Mouse (Mus musculus) stomach, embryonic 14.5 days (tissue): Measurements from ENCODE around the gene Cobll1. TPM values are rescaled to one million over a fixed set of nuclear protein-coding genes. Genes with fewer than 3 reads are reported as not detected.
A peak's percentile ranks its signal among the peaks of the same experiment; 100 is the strongest.
"Not testable (repeated sequence)": the region's sequence is repeated elsewhere in the genome, so short reads cannot be mapped to it uniquely, and the experiment has no call there.

Experiments
- ATAC-seq: fragments of 200-750 bp; cut with Nextera tagmentation; 2 replicates; pipeline ENCODE4 v1.8.0; 2017; ENCODE audit warnings: low read depth, moderate TSS enrichment; ENCODE audit not compliant: insufficient number of reproducible peaks, insufficient read depth, low FRiP score
- H3K27ac ChIP-seq: fragments of 300-500 bp; sonication (generic); 2 replicates; pipeline ENCODE4 v1.5.1; 2014; ENCODE audit warnings: mild to moderate bottlenecking, low read length, moderate library complexity, mixed read lengths
- H3K27me3 ChIP-seq: fragments of 300-500 bp; sonication (generic); 2 replicates; pipeline ENCODE4 v1.6.1; 2014; ENCODE audit warnings: low read length, control low read depth, mixed read lengths; ENCODE audit not compliant: control insufficient read depth, insufficient read depth
- H3K36me3 ChIP-seq: fragments of 300-500 bp; sonication (generic); 2 replicates; pipeline ENCODE4 v1.6.1; 2014; ENCODE audit warnings: mild to moderate bottlenecking, control low read depth, low read length, moderate library complexity, mixed read lengths; ENCODE audit not compliant: control insufficient read depth, insufficient read depth
- H3K4me1 ChIP-seq: fragments of 300-500 bp; sonication (generic); 2 replicates; pipeline ENCODE4 v1.6.1; 2014; ENCODE audit warnings: low read length, control low read depth, mixed read lengths; ENCODE audit not compliant: control insufficient read depth, insufficient read depth
- H3K4me2 ChIP-seq: fragments of 300-500 bp; sonication (generic); replicated peaks from 2 replicates; pipeline ENCODE4 v1.6.1; 2014; ENCODE audit warnings: low read depth, low read length, control low read depth
- H3K4me3 ChIP-seq: fragments of 300-500 bp; sonication (generic); 2 replicates; pipeline ENCODE4 v1.5.1; 2014; ENCODE audit warnings: low read depth, low read length, control low read depth
- H3K9ac ChIP-seq: fragments of 300-500 bp; sonication (generic); replicated peaks from 2 replicates; pipeline ENCODE4 v1.6.1; 2014; ENCODE audit warnings: low read depth, mild to moderate bottlenecking, control low read depth, low read length, moderate library complexity, mixed read lengths
- H3K9me3 ChIP-seq: fragments of 300-500 bp; sonication (generic); 2 replicates; pipeline ENCODE4 v1.6.1; 2016; ENCODE audit warnings: low read depth, low read length, control low read depth; ENCODE audit not compliant: control insufficient read depth
- WGBS: fragments of 180-500 bp; shearing (Covaris S2); extraction: QIAGEN DNeasy Blood & Tissue Kit; methylation state at CpG from one replicate; pipeline ENCODE4 v1.1.7; 2014; 5-methylcytosine and 5-hydroxymethylcytosine counted together
- polyA plus RNA-seq: library from polyadenylated mRNA; unstranded; fragments of >200 nt; fragmentation: Nextera tagmentation; extraction: Ambion mirVana; gene quantifications from 2 replicates; pipeline ENCODE4 v1.2.1, GENCODE M21; 2014

Gene Cobll1
- polyA plus RNA-seq, 1 experiment from 2014 or later: 17.2 TPM

- no peak overlapping the region for H3K4me2 ChIP-seq
- H3K4me1 ChIP-seq: no peaks in the 10 kb centered on the region
- no peak overlapping the region for H3K27ac ChIP-seq
- H3K9me3 ChIP-seq: no peaks in the 10 kb centered on the region
- H3K4me3 ChIP-seq: no peak overlapping the region
- no peak for ATAC-seq
- H3K36me3 ChIP-seq: no peaks in the 10 kb centered on the region
- 49% methylated on average over 4 of the region's 4 CpGs for WGBS
- H3K27me3 ChIP-seq: no peaks in the 10 kb centered on the region
- H3K9ac ChIP-seq: no peak overlapping the region
These were observed 28.6 kb upstream of the Cobll1 start for GRCm38 (mm10) chr2:65267834-65268233.

GRCm38 (mm10) chr2:65266576-65267299, 27.5 kb upstream of the Cobll1 start:
- H3K27me3 ChIP-seq: no peaks in the 10 kb centered on the region
- H3K4me3 ChIP-seq: no peak overlapping the region
- H3K4me1 ChIP-seq: no peaks in the 10 kb centered on the region
- WGBS: 72% methylated on average over 5 of the region's 5 CpGs
- H3K9ac ChIP-seq: no peak overlapping the region
- no peak overlapping the region for H3K27ac ChIP-seq
- no peak for ATAC-seq
- H3K36me3 ChIP-seq: no peaks in the 10 kb centered on the region
- no peaks in the 10 kb centered on the region for H3K9me3 ChIP-seq
- H3K4me2 ChIP-seq: no peak overlapping the region

GRCm38 (mm10) chr2:65262251-65262650, 23.0 kb upstream of the Cobll1 start:
- ATAC-seq: no peak
- H3K36me3 ChIP-seq: no peaks in the 10 kb centered on the region
- H3K9me3 ChIP-seq: no peaks in the 10 kb centered on the region
- WGBS: 63% methylated on average over 4 of the region's 4 CpGs
- H3K9ac ChIP-seq: no peak overlapping the region
- H3K4me2 ChIP-seq: no peak overlapping the region
- no peaks in the 10 kb centered on the region for H3K4me1 ChIP-seq
- no peak overlapping the region for H3K27ac ChIP-seq
- no peaks in the 10 kb centered on the region for H3K27me3 ChIP-seq
- H3K4me3 ChIP-seq: no peak overlapping the region

GRCm38 (mm10) chr2:65260828-65261227, 21.6 kb upstream of the Cobll1 start:
- not testable (repeated sequence) for H3K9me3 ChIP-seq, H3K4me1 ChIP-seq, H3K27ac ChIP-seq, H3K9ac ChIP-seq, H3K27me3 ChIP-seq, H3K4me3 ChIP-seq, H3K36me3 ChIP-seq, ATAC-seq, H3K4me2 ChIP-seq
- 62% methylated on average over 6 of the region's 6 CpGs for WGBS

GRCm38 (mm10) chr2:65260400-65260799, 21.2 kb upstream of the Cobll1 start:
- Histone ChIP-seq H3K27me3 (no peaks in the 10 kb centered on the region), H3K4me3 (no peak overlapping the region), H3K9ac (no peak overlapping the region), H3K9me3 (no peaks in the 10 kb centered on the region), H3K4me2 (no peak overlapping the region), H3K36me3 (no peaks in the 10 kb centered on the region), H3K27ac (no peak overlapping the region), H3K4me1 (no peaks in the 10 kb centered on the region)
- 87% methylated on average over 4 of the region's 4 CpGs for WGBS
- ATAC-seq: no peak

GRCm38 (mm10) chr2:65257446-65257845, 18.2 kb upstream of the Cobll1 start:
- Histone ChIP-seq H3K36me3 (no peaks in the 10 kb centered on the region), H3K4me3 (no peak overlapping the region), H3K9me3 (no peaks in the 10 kb centered on the region), H3K4me1 (no peaks in the 10 kb centered on the region), H3K9ac (no peak overlapping the region), H3K4me2 (no peak overlapping the region), H3K27me3 (no peaks in the 10 kb centered on the region), H3K27ac (no peak overlapping the region)
- WGBS: 60% methylated on average over 2 of the region's 2 CpGs
- peak; percentile 88 for ATAC-seq

- no peak; the same call in 1 of the 2 replicates for ATAC-seq
- no peaks in the 10 kb centered on the region for H3K9me3 ChIP-seq
- H3K27me3 ChIP-seq: no peaks in the 10 kb centered on the region
- H3K27ac ChIP-seq: peak overlapping the region; percentile 33; the same call in 1 of the 2 replicates
- no peak overlapping the region for H3K4me2 ChIP-seq
- no peaks in the 10 kb centered on the region for H3K4me1 ChIP-seq
- H3K9ac ChIP-seq: no peak overlapping the region
- WGBS: 74% methylated on average over 6 of the region's 6 CpGs
- no peak overlapping the region for H3K4me3 ChIP-seq
- no peaks in the 10 kb centered on the region for H3K36me3 ChIP-seq
These were observed 17.5 kb upstream of the Cobll1 start for GRCm38 (mm10) chr2:65256494-65257254.

GRCm38 (mm10) chr2:65250589-65251104, 11.4 kb upstream of the Cobll1 start:
- 53% methylated on average over 5 of the region's 5 CpGs for WGBS
- Histone ChIP-seq H3K27me3 (no peaks in the 10 kb centered on the region), H3K4me3 (no peak overlapping the region), H3K4me1 (no peaks in the 10 kb centered on the region), H3K9me3 (no peaks in the 10 kb centered on the region), H3K9ac (no peak overlapping the region), H3K36me3 (no peaks in the 10 kb centered on the region), H3K4me2 (no peak overlapping the region), H3K27ac (no peak overlapping the region)
- no peak for ATAC-seq
